ENCODE assay signal across 1 mouse cellular context in genomic region chr17:34997142-34997483, GRCm38 (mm10).
TF ChIP-seq lines count a peak whose summit lies in the region.

No protein-coding gene starts in this region.

TF ChIP-seq in CH12.LX, 34 proteins besides CTCF, POLR2A, EP300 and RAD21:
- TF ChIP-seq ZNF384 (IDR thresholded peaks at IDR 0.05; ENCODE audit: low read depth, low read length): 0 out of 2 replicates have a peak, but pooled peaks have one; percentile 13
- no peak for TF ChIP-seq MAFK (IDR thresholded peaks at IDR 0.05; ENCODE audit: insufficient replicate concordance, low read length)
- no peak; the same call in 1 of the 2 replicates for TF ChIP-seq ZMIZ1 (IDR thresholded peaks at IDR 0.05; ENCODE audit: low read depth, low read length)
- TF ChIP-seq NRF1 (IDR thresholded peaks at IDR 0.05; ENCODE audit: low read depth, low read length): no peak
- TF ChIP-seq USF1 (IDR thresholded peaks at IDR 0.05; ENCODE audit: low read depth, low read length): no peak
- no peak for TF ChIP-seq HCFC1 (IDR thresholded peaks at IDR 0.05; ENCODE audit: low read depth, low read length)
- TF ChIP-seq MAZ (IDR thresholded peaks at IDR 0.05; ENCODE audit: low read depth, low read length): no peak
- TF ChIP-seq CHD2 (IDR thresholded peaks at IDR 0.05; ENCODE audit: low read length): peak; percentile 14; the same call in 1 of the 2 replicates
- no peak for TF ChIP-seq MYC (IDR thresholded peaks at IDR 0.05; ENCODE audit: low read depth, low read length)
- no peak for TF ChIP-seq KAT2A (IDR thresholded peaks at IDR 0.05; ENCODE audit: insufficient replicate concordance, low read length)
- TF ChIP-seq BHLHE40 (IDR thresholded peaks at IDR 0.05; ENCODE audit: low read depth, low read length): no peak
- TF ChIP-seq RCOR1 (conservative IDR thresholded peaks at IDR 0.05; ENCODE audit: low read depth, low read length): 0 out of 2 replicates have a peak, but pooled peaks have one; percentile 50
- TF ChIP-seq TCF12 (IDR thresholded peaks at IDR 0.05; ENCODE audit: low read depth, low read length): no peak
- no peak for TF ChIP-seq ZC3H11A (IDR thresholded peaks at IDR 0.05; ENCODE audit: low read depth, low read length)
- peak; percentile 67 for TF ChIP-seq POLR2AphosphoS2 (IDR thresholded peaks at IDR 0.05; ENCODE audit: low read depth, low read length)
- TF ChIP-seq JUN (IDR thresholded peaks at IDR 0.05; ENCODE audit: insufficient read depth, low read depth, low read length): no peak
- TF ChIP-seq NELFE (IDR thresholded peaks at IDR 0.05; ENCODE audit: low read depth, low read length): 0 out of 2 replicates have a peak, but pooled peaks have one; percentile 22
- no peak for TF ChIP-seq E2F4 (IDR thresholded peaks at IDR 0.05; ENCODE audit: insufficient replicate concordance, low read depth, low read length)
- no peak for TF ChIP-seq MAX (IDR thresholded peaks at IDR 0.05; ENCODE audit: low read length)
- TF ChIP-seq MXI1 (IDR thresholded peaks at IDR 0.05; ENCODE audit: low read depth, low read length): no peak
- TF ChIP-seq ZKSCAN1 (IDR thresholded peaks at IDR 0.05; ENCODE audit: borderline replicate concordance, low read depth, low read length): no peak
- no peak for TF ChIP-seq MEF2A (IDR thresholded peaks at IDR 0.05; ENCODE audit: borderline replicate concordance, low read depth, low read length)
- TF ChIP-seq SIN3A (IDR thresholded peaks at IDR 0.05; ENCODE audit: low read length): no peak
- TF ChIP-seq UBTF (IDR thresholded peaks at IDR 0.05; ENCODE audit: low read depth, low read length): no peak
- TF ChIP-seq ETS1 (conservative IDR thresholded peaks at IDR 0.05; ENCODE audit: low read depth, low read length): no peak
- TF ChIP-seq PAX5 (IDR thresholded peaks at IDR 0.05; ENCODE audit: low read length): no peak
- TF ChIP-seq USF2 (conservative IDR thresholded peaks at IDR 0.05; ENCODE audit: low read depth, low read length): no peak
- no peak for TF ChIP-seq GABPA (IDR thresholded peaks at IDR 0.05; ENCODE audit: insufficient replicate concordance, low read depth, low read length)
- no peak for TF ChIP-seq SMC3 (IDR thresholded peaks at IDR 0.05; ENCODE audit: low read depth, low read length)
- TF ChIP-seq IRF4 (IDR thresholded peaks at IDR 0.05; ENCODE audit: low read depth, low read length): no peak
- no peak for TF ChIP-seq JUND (conservative IDR thresholded peaks at IDR 0.05; ENCODE audit: low read depth, low read length)
- no peak for TF ChIP-seq ELF1 (IDR thresholded peaks at IDR 0.05; ENCODE audit: low read depth, low read length)
- no peak for TF ChIP-seq CHD1 (IDR thresholded peaks at IDR 0.05; ENCODE audit: low read depth, low read length)
- TF ChIP-seq TBP (conservative IDR thresholded peaks at IDR 0.05; ENCODE audit: low read depth, low read length): no peak
TF ChIP-seq in CH12.LX: peak in this region for 5.
